Mouse (Mus musculus) intestine, embryonic 16.5 days (tissue): Measurements from ENCODE around the gene Gpa33. TPM values are rescaled to one million over a fixed set of nuclear protein-coding genes. Genes with fewer than 3 reads are reported as not detected.

Experiments
- ATAC-seq: fragments of 200-750 bp; cut with Nextera tagmentation; 2 replicates; pipeline ENCODE4 v1.8.0; 2017; ENCODE audit warnings: moderate TSS enrichment, moderate library complexity
- H3K27ac ChIP-seq: fragments of 300-500 bp; sonication (generic); 2 replicates; pipeline ENCODE4 v1.5.1; 2014; ENCODE audit warnings: mild to moderate bottlenecking, low read length
- H3K27me3 ChIP-seq: fragments of 300-500 bp; sonication (generic); replicated peaks from 2 replicates; pipeline ENCODE4 v1.6.1; 2014; ENCODE audit warnings: low read length, control low read depth, mixed read lengths; ENCODE audit not compliant: control insufficient read depth, insufficient read depth
- H3K36me3 ChIP-seq: fragments of 300-500 bp; sonication (generic); 2 replicates; pipeline ENCODE4 v1.6.1; 2014; ENCODE audit warnings: low read length, control low read depth; ENCODE audit not compliant: control insufficient read depth, insufficient read depth
- H3K4me1 ChIP-seq: fragments of 300-500 bp; sonication (generic); 2 replicates; pipeline ENCODE4 v1.6.1; 2014; ENCODE audit warnings: low read length, control low read depth, mixed read lengths; ENCODE audit not compliant: control insufficient read depth, insufficient read depth
- H3K4me2 ChIP-seq: fragments of 300-500 bp; sonication (generic); 2 replicates; pipeline ENCODE4 v1.6.1; 2014; ENCODE audit warnings: low read depth, low read length, control low read depth
- H3K4me3 ChIP-seq: fragments of 300-500 bp; sonication (generic); 2 replicates; pipeline ENCODE4 v1.5.1; 2014; ENCODE audit warnings: mild to moderate bottlenecking, low read length
- H3K9ac ChIP-seq: fragments of 300-500 bp; sonication (generic); 2 replicates; pipeline ENCODE4 v1.6.1; 2014; ENCODE audit warnings: low read depth, low read length
- H3K9me3 ChIP-seq: fragments of 300-500 bp; sonication (generic); 2 replicates; pipeline ENCODE4 v1.6.1; 2016; ENCODE audit warnings: low read length, control low read depth; ENCODE audit not compliant: control insufficient read depth
- WGBS: fragments of 180-500 bp; shearing (Covaris S2); extraction: QIAGEN DNeasy Blood & Tissue Kit; methylation state at CpG from one replicate; pipeline ENCODE4 v1.1.7; 2014; 5-methylcytosine and 5-hydroxymethylcytosine counted together
- polyA plus RNA-seq: library from polyadenylated mRNA; unstranded; fragments of >200 nt; fragmentation: Nextera tagmentation; extraction: Ambion mirVana; gene quantifications from 2 replicates; pipeline ENCODE4 v1.2.1, GENCODE M21; 2015

Gene Gpa33
- polyA plus RNA-seq, 1 experiment from 2014 or later: 79.6 TPM

DNA sequence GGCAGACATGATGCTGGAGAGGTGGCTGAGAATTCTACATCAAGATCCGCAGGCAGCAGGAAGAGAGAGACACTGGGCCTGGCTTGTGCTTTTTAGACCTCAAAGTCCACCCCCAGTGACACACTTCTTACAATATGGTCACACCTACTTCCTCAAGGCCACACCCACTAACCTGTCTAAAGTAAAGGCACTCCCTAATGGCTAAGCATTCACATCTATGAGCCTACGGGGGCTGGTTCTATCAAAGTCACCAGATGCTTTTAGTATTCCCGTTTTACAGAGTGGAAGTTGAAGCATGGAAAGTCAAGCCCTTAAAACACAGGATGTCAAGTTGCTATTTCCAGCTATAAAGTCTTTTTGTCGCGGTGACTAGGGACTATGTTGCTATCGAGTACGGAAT lies 38.0 kb downstream of the Gpa33 start:
- no peaks in the 10 kb centered on the region for H3K9me3 ChIP-seq
- H3K4me1 ChIP-seq: no peaks in the 10 kb centered on the region
- 92% methylated on average over 7 of the region's 7 CpGs for WGBS
- ATAC-seq: no peak
- no peak overlapping the region for H3K9ac ChIP-seq
- no peaks in the 10 kb centered on the region for H3K27me3 ChIP-seq
- H3K4me3 ChIP-seq: no peak overlapping the region
- H3K36me3 ChIP-seq: no peaks in the 10 kb centered on the region
- H3K4me2 ChIP-seq: no peak overlapping the region
- H3K27ac ChIP-seq: no peak overlapping the region

DNA sequence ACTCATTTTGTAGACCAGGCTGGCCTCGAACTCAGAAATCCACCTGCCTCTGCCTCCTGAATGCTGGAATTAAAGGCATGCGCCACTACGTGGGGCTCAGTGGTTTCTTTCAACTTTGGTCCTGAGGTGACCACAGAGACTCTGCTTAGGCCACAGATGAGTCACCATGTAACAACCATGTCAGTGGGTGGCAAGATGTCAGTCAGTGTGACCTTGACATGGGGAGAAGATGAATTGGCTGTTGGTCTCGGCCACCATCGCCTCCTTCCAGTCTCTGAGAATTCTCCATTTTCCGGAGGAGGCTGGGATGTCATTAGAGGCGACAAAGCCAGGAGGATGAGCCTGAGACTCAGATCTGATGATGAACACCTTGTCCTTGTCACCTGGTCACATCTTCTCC lies 39.7 kb downstream of the Gpa33 start:
- Histone ChIP-seq H3K4me1 (no peaks in the 10 kb centered on the region), H3K36me3 (no peaks in the 10 kb centered on the region), H3K9me3 (no peaks in the 10 kb centered on the region), H3K27me3 (no peaks in the 10 kb centered on the region), H3K4me2 (no peak overlapping the region), H3K27ac (no peak overlapping the region), H3K9ac (no peak overlapping the region), H3K4me3 (no peak overlapping the region)
- WGBS: 91% methylated on average over 7 of the region's 7 CpGs
- no peak for ATAC-seq

DNA sequence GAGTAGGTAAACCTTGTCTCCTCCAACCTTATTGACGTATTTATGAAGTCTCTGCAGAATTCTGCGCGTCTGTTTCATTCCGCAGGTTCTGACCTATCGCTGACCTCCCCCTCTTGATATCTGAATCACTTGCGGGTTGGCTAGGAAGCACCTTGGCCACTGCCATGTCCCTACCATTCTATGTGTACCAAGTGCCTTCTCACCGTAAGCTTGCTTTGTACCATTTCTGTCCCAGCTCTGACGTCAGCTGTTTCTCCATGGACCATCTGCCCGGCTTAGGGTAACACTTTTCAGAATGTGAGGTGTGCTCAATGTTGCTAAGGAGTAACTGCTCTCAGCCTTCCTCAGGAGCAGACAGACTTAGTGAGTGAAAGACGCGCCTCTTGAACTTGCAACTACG lies 40.8 kb downstream of the Gpa33 start:
- no peaks in the 10 kb centered on the region for H3K36me3 ChIP-seq
- H3K4me3 ChIP-seq: no peak overlapping the region
- no peak overlapping the region for H3K9ac ChIP-seq
- no peaks in the 10 kb centered on the region for H3K4me1 ChIP-seq
- H3K27ac ChIP-seq: no peak overlapping the region
- ATAC-seq: no peak
- H3K27me3 ChIP-seq: no peaks in the 10 kb centered on the region
- H3K4me2 ChIP-seq: no peak overlapping the region
- WGBS: 87% methylated on average over 12 of the region's 12 CpGs
- H3K9me3 ChIP-seq: no peaks in the 10 kb centered on the region

DNA sequence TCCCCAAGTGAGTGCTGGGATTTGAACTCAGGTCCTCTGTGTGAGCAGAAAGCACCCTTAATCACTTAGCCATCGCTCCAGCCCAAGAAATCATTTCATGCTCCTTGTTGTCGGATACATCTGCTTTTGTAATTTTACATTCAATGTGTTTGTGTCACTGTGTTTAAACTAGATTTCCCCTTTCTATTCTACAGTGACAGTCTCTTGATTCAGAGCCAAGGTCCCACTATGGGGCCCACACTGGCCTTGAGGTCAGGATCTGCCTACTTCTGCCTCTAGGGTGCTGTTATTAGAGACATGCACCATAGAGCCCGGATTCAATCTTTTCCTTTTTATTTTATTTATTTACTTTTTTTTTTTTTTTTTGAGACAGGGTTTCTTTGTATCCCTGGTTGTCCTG lies 43.0 kb downstream of the Gpa33 start:
- no peaks in the 10 kb centered on the region for H3K27me3 ChIP-seq
- H3K4me1 ChIP-seq: no peaks in the 10 kb centered on the region
- no peak overlapping the region for H3K4me2 ChIP-seq
- H3K9ac ChIP-seq: no peak overlapping the region
- WGBS: 78% methylated on average over 3 of the region's 3 CpGs
- no peaks in the 10 kb centered on the region for H3K9me3 ChIP-seq
- no peaks in the 10 kb centered on the region for H3K36me3 ChIP-seq
- H3K27ac ChIP-seq: no peak overlapping the region
- ATAC-seq: no peak
- no peak overlapping the region for H3K4me3 ChIP-seq

DNA sequence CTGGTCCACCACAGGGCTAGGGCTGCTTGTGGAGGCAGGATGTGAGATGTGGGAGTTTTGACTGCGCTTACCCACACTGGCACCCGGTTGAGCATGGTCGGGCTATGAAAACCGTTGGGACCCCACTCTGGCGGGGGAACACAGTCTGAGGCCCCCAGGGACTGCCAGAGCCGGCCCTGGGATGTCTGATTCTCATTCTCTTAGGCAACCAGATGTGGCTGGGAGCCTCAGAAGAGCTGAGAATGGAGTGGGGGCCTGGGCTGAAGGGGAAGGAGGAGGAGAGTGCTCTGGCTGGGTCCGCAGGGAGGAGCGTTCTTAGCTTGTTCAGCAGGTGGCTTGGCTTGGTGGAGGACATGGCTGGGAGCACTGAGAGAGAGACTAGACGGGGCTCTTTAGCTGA lies 43.6 kb downstream of the Gpa33 start:
- Histone ChIP-seq H3K9me3 (no peaks in the 10 kb centered on the region), H3K4me1 (no peaks in the 10 kb centered on the region), H3K4me2 (no peak overlapping the region), H3K27me3 (no peaks in the 10 kb centered on the region), H3K9ac (no peak overlapping the region), H3K36me3 (no peaks in the 10 kb centered on the region), H3K4me3 (no peak overlapping the region), H3K27ac (no peak overlapping the region)
- ATAC-seq: no peak
- 76% methylated on average over 9 of the region's 9 CpGs for WGBS

DNA sequence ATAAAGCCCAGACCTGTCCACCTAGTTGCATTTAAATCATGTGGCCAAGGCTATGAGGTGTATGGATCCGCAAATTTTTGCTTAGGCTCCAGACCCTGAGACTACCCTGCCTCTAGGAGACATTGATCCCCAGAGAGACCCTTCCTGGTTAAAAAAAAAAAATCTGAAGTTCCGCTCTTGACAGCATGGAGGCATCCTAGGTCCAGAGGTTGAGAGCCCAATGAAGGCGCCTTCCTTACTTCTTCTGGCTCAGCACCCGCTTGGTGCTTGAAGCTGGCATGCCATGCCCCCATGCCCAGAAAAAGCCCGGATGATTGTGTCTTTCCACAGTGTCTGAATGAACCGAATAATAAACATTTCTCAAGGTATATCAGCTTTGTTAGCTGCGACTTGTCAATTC lies 51.5 kb downstream of the Gpa33 start:
- H3K4me2 ChIP-seq: no peak overlapping the region
- no peak overlapping the region for H3K9ac ChIP-seq
- H3K27me3 ChIP-seq: no peaks in the 10 kb centered on the region
- no peak for ATAC-seq
- no peak overlapping the region for H3K4me3 ChIP-seq
- no peaks in the 10 kb centered on the region for H3K4me1 ChIP-seq
- 91% methylated on average over 7 of the region's 7 CpGs for WGBS
- H3K27ac ChIP-seq: no peak overlapping the region
- H3K9me3 ChIP-seq: no peaks in the 10 kb centered on the region
- no peaks in the 10 kb centered on the region for H3K36me3 ChIP-seq

DNA sequence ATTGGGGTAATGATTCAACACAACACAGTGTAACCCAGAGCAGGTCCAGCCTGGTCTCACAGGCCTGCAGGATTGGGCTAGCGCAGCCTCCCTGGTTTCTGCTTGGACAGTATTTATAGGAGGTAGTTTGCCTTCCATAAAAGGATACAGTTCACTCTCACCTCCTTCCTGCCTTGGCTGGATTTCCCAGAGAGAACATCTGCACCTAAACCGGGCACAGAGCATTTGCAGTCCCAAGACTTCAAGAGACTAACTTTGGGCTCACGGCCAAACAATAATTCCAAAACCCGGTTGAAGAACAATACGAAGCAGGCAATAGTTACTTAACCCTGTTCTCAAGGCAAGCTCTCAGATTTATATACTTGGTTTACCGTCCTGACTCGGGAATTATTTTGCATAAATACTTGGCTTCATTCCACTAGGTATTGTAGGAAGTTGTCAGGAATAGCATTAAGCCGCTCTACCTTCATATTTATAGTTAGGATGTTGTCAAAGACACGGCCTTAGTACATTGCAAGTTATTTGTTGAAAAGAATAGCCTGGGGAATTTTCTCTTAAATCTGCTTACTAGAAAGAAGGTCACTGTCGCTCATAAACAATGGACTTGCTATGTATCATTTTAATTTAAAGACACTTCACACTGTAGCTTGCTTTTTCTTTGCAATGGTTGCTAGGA lies 53.1 kb downstream of the Gpa33 start:
- Histone ChIP-seq H3K36me3 (no peaks in the 10 kb centered on the region), H3K4me1 (no peaks in the 10 kb centered on the region), H3K4me2 (no peak overlapping the region), H3K9me3 (no peaks in the 10 kb centered on the region), H3K27ac (no peak overlapping the region), H3K9ac (no peak overlapping the region), H3K27me3 (no peaks in the 10 kb centered on the region), H3K4me3 (no peak overlapping the region)
- WGBS: 57% methylated on average over 10 of the region's 10 CpGs
- ATAC-seq: no peak

DNA sequence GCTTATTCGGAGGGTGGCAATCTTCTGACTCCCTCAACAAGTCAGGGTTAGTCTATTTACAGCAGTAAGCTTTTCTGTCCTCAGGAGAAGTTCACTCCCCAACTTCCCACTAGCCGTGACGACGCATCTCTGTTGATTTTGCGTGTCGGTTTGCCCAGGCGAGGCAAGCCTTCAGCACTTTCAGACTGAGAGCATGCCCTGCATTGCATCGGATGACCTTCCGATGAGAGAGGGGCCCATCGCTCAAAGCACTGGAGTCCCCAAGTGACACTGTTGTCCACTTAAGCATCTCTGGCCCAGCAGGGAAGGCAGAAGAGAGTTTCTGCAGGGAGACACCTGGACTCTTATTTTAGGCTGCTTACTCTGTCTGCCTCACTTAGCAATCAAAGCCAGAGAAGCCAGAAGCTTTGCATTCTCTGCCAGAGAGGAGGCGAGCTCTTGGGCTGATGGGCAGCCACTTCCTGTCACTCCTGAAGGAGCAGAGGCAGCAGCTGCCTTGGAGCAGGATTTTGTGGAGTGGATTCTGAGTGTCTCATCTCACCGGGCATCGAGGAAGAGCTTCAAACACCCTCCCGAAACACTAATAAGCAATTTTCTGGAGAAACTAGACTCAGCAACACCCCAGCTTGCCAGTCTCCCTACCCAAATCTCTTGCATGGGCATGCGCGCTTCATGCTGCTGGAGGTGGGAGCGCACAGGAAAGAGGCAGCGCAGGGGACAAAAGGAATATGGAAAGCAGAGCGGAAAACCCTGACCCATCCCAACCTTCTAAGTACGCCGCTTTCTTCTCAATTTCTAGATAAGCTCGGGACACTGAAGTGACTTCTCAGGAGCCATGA lies 54.6 kb downstream of the Gpa33 start:
- Histone ChIP-seq H3K27ac (no peak overlapping the region), H3K36me3 (no peaks in the 10 kb centered on the region), H3K4me3 (no peak overlapping the region), H3K9ac (no peak overlapping the region), H3K27me3 (no peaks in the 10 kb centered on the region), H3K9me3 (no peaks in the 10 kb centered on the region), H3K4me1 (no peaks in the 10 kb centered on the region), H3K4me2 (no peak overlapping the region)
- 74% methylated on average over 22 of the region's 22 CpGs for WGBS
- ATAC-seq: no peak

DNA sequence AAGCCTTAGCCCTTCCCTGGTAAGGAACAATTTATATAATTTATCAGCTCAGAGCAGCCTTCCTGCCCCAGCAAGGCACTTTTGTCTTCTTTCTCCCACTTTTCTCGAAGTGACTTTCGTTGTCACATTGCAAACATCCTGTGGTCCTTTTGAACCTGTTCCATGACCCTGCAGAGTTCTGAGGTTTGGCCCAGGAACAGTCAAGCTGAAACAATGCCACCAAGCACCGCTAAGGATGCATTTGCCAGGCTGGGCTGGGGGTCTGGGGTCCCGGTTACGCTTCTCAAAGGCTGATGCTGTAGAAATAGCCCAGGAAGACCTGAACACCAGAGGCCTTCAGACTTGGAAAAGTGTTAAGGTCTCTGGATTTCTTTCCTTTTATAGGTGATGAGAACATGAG lies 55.3 kb downstream of the Gpa33 start:
- Histone ChIP-seq H3K4me3 (no peak overlapping the region), H3K36me3 (no peaks in the 10 kb centered on the region), H3K4me2 (no peak overlapping the region), H3K4me1 (no peaks in the 10 kb centered on the region), H3K9ac (no peak overlapping the region), H3K27me3 (no peaks in the 10 kb centered on the region), H3K9me3 (no peaks in the 10 kb centered on the region), H3K27ac (no peak overlapping the region)
- WGBS: 89% methylated on average over 5 of the region's 5 CpGs
- ATAC-seq: no peak
